Mouse (Mus musculus) hindbrain, embryonic 16.5 days (tissue): ENCODE measurements around the gene Plcd3. TPM values are rescaled to one million over a fixed set of nuclear protein-coding genes. Genes with fewer than 3 reads are reported as not detected.
A peak's percentile ranks its signal among the peaks of the same experiment; 100 is the strongest.

Source experiments
- ATAC-seq: fragments of 200-750 bp; cut with Nextera tagmentation; 2 replicates; pipeline ENCODE4 v1.8.0; 2017; ENCODE audit warnings: moderate TSS enrichment, moderate library complexity
- H3K27ac ChIP-seq: fragments of 300-500 bp; sonication (generic); 2 replicates; pipeline ENCODE4 v1.5.1; 2014; ENCODE audit warnings: low read depth, mild to moderate bottlenecking, control low read depth, low read length, moderate library complexity
- H3K27me3 ChIP-seq: fragments of 300-500 bp; sonication (generic); replicated peaks from 2 replicates; pipeline ENCODE4 v1.6.1; 2014; ENCODE audit warnings: low read length; ENCODE audit not compliant: control insufficient read depth, insufficient read depth
- H3K36me3 ChIP-seq: fragments of 300-500 bp; sonication (generic); 2 replicates; pipeline ENCODE4 v1.6.1; 2014; ENCODE audit warnings: mild to moderate bottlenecking, low read length, moderate library complexity, mixed read lengths; ENCODE audit not compliant: control insufficient read depth, insufficient read depth
- H3K4me1 ChIP-seq: fragments of 300-500 bp; sonication (generic); 2 replicates; pipeline ENCODE4 v1.6.1; 2014; ENCODE audit warnings: low read depth, low read length; ENCODE audit not compliant: control insufficient read depth, insufficient read depth
- H3K4me2 ChIP-seq: fragments of 300-500 bp; sonication (generic); 2 replicates; pipeline ENCODE4 v1.6.1; 2014; ENCODE audit warnings: mild to moderate bottlenecking, low read length, control low read depth, moderate library complexity
- H3K4me3 ChIP-seq: fragments of 300-500 bp; sonication (generic); 2 replicates; pipeline ENCODE4 v1.5.1; 2014; ENCODE audit warnings: mild to moderate bottlenecking, low read length, control low read depth, moderate library complexity
- H3K9ac ChIP-seq: fragments of 300-500 bp; sonication (generic); 2 replicates; pipeline ENCODE4 v1.6.1; 2014; ENCODE audit warnings: low read depth, mild to moderate bottlenecking, control low read depth, low read length, moderate library complexity
- H3K9me3 ChIP-seq: fragments of 300-500 bp; sonication (generic); 2 replicates; pipeline ENCODE4 v1.6.1; 2014; ENCODE audit warnings: mild to moderate bottlenecking, low read length, moderate library complexity; ENCODE audit not compliant: control insufficient read depth
- WGBS: fragments of 180-500 bp; shearing (Covaris S2); extraction: QIAGEN DNeasy Blood & Tissue Kit; methylation state at CpG from one replicate; pipeline ENCODE4 v1.1.7; 2014; 5-methylcytosine and 5-hydroxymethylcytosine counted together
- polyA plus RNA-seq: library from polyadenylated mRNA; unstranded; fragments of >200 nt; fragmentation: Nextera tagmentation; extraction: Ambion mirVana; gene quantifications from 2 replicates; pipeline ENCODE4 v1.2.1, GENCODE M21; 2015

Gene Plcd3
- polyA plus RNA-seq, 1 experiment from 2014 or later = 4.9 TPM

DNA sequence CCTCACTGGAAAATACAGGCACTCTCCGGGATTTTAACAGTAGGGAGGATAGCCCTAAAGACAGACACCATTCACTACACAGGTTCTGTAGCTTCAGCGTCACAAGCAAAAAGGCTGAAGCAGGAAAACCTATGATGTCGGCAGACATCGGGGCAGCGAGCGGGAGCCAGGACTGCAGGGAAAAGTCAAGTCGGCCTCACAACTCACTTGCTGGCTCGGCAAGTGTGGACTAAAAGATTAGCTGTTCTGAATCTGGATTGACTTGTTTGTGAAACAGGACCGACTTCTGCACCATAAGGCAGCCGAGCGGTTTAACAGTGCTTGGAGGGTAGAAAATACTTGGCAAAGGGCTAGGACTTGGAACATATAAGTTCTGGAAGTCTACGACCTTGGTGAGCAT is 11.5 kb upstream of the Plcd3 start:
- Histone ChIP-seq H3K27me3 (peaks cover 15% of the 10 kb centered on the region), H3K9ac (no peak overlapping the region), H3K27ac (no peak overlapping the region), H3K9me3 (no peaks in the 10 kb centered on the region), H3K4me2 (no peak overlapping the region), H3K4me3 (no peak overlapping the region), H3K36me3 (no peaks in the 10 kb centered on the region), H3K4me1 (peaks cover 14% of the 10 kb centered on the region)
- no peak for ATAC-seq
- 35% methylated on average over 12 of the region's 12 CpGs for WGBS

- peaks cover 15% of the 10 kb centered on the region for H3K27me3 ChIP-seq
- H3K36me3 ChIP-seq = no peaks in the 10 kb centered on the region
- 15% methylated on average over 9 of the region's 9 CpGs for WGBS
- peak overlapping the region; percentile 36; the same call in 1 of the 2 replicates for H3K9ac ChIP-seq
- H3K27ac ChIP-seq = no peak overlapping the region
- no peak for ATAC-seq
- no peaks in the 10 kb centered on the region for H3K9me3 ChIP-seq
- peak overlapping the region; percentile 33 for H3K4me3 ChIP-seq
- H3K4me2 ChIP-seq = peak overlapping the region; percentile 55
- peaks cover 14% of the 10 kb centered on the region for H3K4me1 ChIP-seq
Measured at GRCm38 (mm10) chr11:103112552-103112912, 11.1 kb upstream of the Plcd3 start.

DNA sequence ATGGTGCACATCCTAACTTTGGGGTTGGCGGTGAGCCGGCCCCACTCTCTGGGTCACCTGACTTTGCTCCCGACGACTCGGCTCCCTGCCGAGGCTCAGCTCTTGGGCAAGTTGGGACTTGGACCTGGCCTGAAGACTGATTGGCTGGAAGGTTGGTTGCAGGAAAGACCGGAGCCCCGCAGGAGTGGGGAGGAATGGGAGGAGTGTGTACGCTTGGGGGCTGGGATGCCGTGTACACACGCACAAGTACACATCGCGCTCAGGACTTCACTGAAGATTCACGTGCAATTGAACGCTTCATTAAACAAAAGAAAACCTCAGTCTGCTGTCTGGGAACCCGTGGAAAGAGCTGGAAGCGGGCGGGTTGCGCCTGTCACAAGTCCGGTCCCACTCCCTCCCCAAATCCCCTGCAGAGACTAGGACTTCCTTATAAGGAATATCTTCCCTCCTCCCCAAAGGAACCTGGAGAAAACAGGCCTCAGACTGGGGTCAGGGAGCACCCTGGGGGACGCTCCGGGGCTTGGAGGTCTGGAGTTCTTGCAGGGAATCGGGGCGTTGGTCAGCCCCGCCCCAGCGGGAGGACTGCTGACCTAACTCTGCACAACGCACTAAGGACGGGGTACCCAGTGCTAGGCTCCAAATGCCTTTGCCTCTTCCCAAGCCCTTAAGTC is 10.6 kb upstream of the Plcd3 start:
- Histone ChIP-seq H3K27me3 (peaks cover 15% of the 10 kb centered on the region), H3K4me2 (peak overlapping the region; percentile 55), H3K9me3 (no peaks in the 10 kb centered on the region), H3K9ac (peak overlapping the region; percentile 36; the same call in 1 of the 2 replicates), H3K4me1 (peaks cover 14% of the 10 kb centered on the region), H3K4me3 (peak overlapping the region; percentile 33), H3K36me3 (no peaks in the 10 kb centered on the region), H3K27ac (no peak overlapping the region)
- ATAC-seq = no peak
- 1% methylated on average over 28 of the region's 28 CpGs for WGBS

DNA sequence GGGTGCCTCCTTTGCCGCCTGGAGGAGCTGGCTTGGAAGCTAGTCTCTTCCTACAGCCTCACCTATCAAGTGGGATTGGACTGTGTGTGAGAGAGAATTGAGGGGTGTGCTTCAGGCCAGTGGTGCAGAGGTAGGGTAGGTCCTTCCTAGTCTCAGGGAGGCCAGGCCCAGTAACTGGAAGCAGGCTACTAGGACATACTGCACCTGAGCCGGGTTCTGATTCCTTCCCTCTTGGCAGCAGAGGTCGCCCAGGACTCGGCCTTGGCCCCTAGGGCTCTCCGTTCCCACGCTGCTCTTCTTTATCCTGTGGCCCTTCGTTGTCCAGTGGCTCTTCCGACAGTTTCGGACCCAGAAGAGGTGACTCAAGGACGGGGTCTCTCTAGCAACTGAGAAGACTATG is 9.8 kb upstream of the Plcd3 start:
- Histone ChIP-seq H3K4me2 (peak overlapping the region; percentile 55), H3K27me3 (peaks cover 15% of the 10 kb centered on the region), H3K36me3 (no peaks in the 10 kb centered on the region), H3K4me3 (peak overlapping the region; percentile 33; the same call in 1 of the 2 replicates), H3K9me3 (no peaks in the 10 kb centered on the region), H3K27ac (no peak overlapping the region), H3K4me1 (peaks cover 14% of the 10 kb centered on the region), H3K9ac (no peak overlapping the region)
- WGBS = 18% methylated on average over 10 of the region's 10 CpGs
- ATAC-seq = no peak

DNA sequence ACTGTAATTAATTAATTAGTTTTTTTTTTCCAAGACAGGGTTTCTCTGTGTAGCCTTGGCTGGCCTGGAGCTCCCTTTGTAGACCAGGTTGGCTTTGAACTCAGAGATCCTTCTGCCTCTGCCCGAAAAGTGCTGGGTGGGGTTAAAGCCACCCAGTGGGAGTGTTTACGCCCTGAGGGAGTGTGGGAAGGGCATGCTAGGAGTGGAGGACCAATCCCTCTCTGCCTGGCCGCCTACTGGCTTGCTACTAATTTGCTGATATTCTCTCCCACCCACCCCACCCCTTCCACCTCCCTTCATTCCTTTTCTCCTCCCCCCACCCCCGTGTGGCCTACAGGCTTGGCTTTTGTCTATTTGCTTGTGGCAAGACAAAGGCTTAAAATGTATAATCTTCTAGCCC is 4.9 kb upstream of the Plcd3 start:
- ATAC-seq = no peak
- WGBS = 69% methylated on average over 4 of the region's 4 CpGs
- Histone ChIP-seq H3K9ac (no peak overlapping the region), H3K9me3 (no peaks in the 10 kb centered on the region), H3K4me1 (peaks cover 11% of the 10 kb centered on the region), H3K4me2 (no peak overlapping the region), H3K27me3 (peaks cover 9% of the 10 kb centered on the region), H3K27ac (no peak overlapping the region), H3K4me3 (no peak overlapping the region), H3K36me3 (no peaks in the 10 kb centered on the region)

DNA sequence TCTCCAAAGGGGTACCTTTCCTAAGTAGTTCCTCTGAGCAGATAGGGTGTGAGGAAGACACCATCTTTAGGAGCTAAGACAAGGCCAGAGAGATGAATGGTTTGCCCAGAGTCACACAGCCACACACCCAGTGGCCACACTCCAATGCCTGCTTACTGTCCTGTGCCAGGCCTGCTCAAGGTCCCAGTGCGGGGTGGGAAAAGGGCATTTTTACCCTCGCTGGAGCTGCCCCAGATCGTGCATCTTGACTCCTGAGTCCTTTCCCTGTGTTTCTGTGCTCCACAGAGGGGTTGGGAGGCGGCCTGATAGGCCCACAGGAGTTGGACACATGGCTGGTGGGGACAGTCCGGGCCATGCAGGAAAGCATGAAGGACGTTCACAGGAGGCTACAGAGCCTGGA is 4.4 kb upstream of the Plcd3 start:
- H3K4me3 ChIP-seq = no peak overlapping the region
- no peaks in the 10 kb centered on the region for H3K9me3 ChIP-seq
- H3K27ac ChIP-seq = no peak overlapping the region
- no peaks in the 10 kb centered on the region for H3K36me3 ChIP-seq
- 88% methylated on average over 6 of the region's 6 CpGs for WGBS
- peaks cover 3% of the 10 kb centered on the region; the same call in 1 of the 2 replicates for H3K27me3 ChIP-seq
- ATAC-seq = no peak
- H3K9ac ChIP-seq = no peak overlapping the region
- H3K4me1 ChIP-seq = peaks cover 16% of the 10 kb centered on the region
- H3K4me2 ChIP-seq = no peak overlapping the region

DNA sequence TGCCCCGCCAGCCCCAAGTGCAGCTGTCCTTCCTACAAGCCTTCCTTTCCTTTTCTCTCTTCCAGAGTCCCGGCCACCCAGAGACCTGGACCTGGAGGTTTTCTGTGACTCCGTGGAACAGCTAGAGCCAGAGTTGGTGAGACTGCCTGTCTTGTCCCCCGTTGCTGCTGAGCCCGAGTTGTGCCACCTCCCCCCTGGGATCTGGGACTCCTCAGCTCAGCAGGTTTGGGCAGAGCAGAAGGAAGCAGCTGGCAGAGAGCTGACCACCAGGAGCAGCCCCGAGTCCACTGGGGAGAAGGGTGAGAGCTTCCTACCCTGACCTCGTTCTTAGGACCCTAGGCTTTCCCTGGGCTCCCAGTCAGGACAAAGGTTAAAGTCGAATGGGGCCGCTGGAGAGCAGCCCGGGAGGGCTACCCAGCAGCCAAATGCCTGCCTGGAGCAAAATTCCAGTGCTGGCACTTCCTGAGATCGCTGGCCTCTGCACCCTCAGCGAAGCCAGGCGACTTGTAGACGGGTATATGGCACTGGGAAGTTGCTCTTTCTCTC is 3.8 kb upstream of the Plcd3 start:
- peaks cover 16% of the 10 kb centered on the region for H3K4me1 ChIP-seq
- peaks cover 2% of the 10 kb centered on the region; the same call in 1 of the 2 replicates for H3K27me3 ChIP-seq
- no peak overlapping the region for H3K4me2 ChIP-seq
- H3K9ac ChIP-seq = no peak overlapping the region
- H3K4me3 ChIP-seq = no peak overlapping the region
- ATAC-seq = no peak
- whole genome bisulfite sequencing = 63% methylated on average over 14 of the region's 14 CpGs
- H3K36me3 ChIP-seq = no peaks in the 10 kb centered on the region
- no peaks in the 10 kb centered on the region for H3K9me3 ChIP-seq
- no peak overlapping the region for H3K27ac ChIP-seq

- Histone ChIP-seq H3K27me3 (peaks cover 9% of the 10 kb centered on the region; the same call in 1 of the 2 replicates), H3K4me2 (no peak overlapping the region), H3K36me3 (no peaks in the 10 kb centered on the region), H3K9me3 (no peaks in the 10 kb centered on the region), H3K27ac (no peak overlapping the region), H3K9ac (no peak overlapping the region), H3K4me1 (peaks cover 16% of the 10 kb centered on the region), H3K4me3 (no peak overlapping the region)
- no peak for ATAC-seq
- 85% methylated on average over 7 of the region's 7 CpGs for WGBS
Measured at GRCm38 (mm10) chr11:103104469-103104868, 3.0 kb upstream of the Plcd3 start.

DNA sequence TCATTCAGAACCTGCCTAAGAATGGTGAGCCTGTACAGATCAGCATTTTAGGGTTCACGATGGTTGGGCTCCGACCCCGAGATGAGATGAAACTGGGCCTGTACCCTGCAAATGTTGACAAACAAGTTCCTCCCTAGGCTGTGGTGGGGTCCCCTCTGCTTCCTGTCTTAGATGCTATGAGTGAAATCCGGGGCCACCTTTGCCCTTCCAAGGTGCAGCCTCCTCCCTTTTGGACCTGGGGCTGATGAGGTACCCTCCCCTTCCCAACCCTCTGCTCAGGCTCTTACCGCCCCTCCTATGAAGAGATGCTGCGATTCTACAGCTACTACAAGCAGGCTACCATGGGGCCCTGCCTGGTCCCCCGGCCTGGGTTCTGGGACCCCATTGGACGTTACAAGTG is 2.2 kb upstream of the Plcd3 start:
- H3K9me3 ChIP-seq = no peaks in the 10 kb centered on the region
- WGBS = 63% methylated on average over 8 of the region's 8 CpGs
- no peaks in the 10 kb centered on the region for H3K36me3 ChIP-seq
- peaks cover 16% of the 10 kb centered on the region for H3K4me1 ChIP-seq
- H3K4me2 ChIP-seq = peak overlapping the region; percentile 76
- H3K4me3 ChIP-seq = peak overlapping the region; percentile 49; the same call in 1 of the 2 replicates
- no peak for ATAC-seq
- no peak overlapping the region for H3K27ac ChIP-seq
- peaks cover 9% of the 10 kb centered on the region; the same call in 1 of the 2 replicates for H3K27me3 ChIP-seq
- H3K9ac ChIP-seq = no peak overlapping the region
